Mouse (Mus musculus) kidney, postnatal 0 days (tissue): Measurements from ENCODE around the gene Fam107b. TPM values are rescaled to one million over a fixed set of nuclear protein-coding genes. Genes with fewer than 3 reads are reported as not detected.
"Not testable (repeated sequence)": the region's sequence is repeated elsewhere in the genome, so short reads cannot be mapped to it uniquely, and the experiment has no call there.

ENCODE experiments used
- ATAC-seq: fragments of 200-750 bp; cut with Nextera tagmentation; replicated peaks from 2 replicates; pipeline ENCODE4 v1.8.0; 2017; ENCODE audit warnings: low read depth, moderate number of reproducible peaks, moderate TSS enrichment, moderate library complexity; ENCODE audit not compliant: low FRiP score
- DNase-seq: peaks from one replicate; pipeline ENCODE4 v3.0.0-alpha.2; 2016; ENCODE audit warnings: low spot score
- H3K27ac ChIP-seq: fragments of 300-500 bp; sonication (generic); 2 replicates; pipeline ENCODE4 v1.5.1; 2014; ENCODE audit warnings: mild to moderate bottlenecking
- H3K27me3 ChIP-seq: fragments of 300-500 bp; sonication (generic); 2 replicates; pipeline ENCODE4 v1.6.1; 2014; ENCODE audit warnings: low read length, mixed read lengths; ENCODE audit not compliant: insufficient read depth
- H3K36me3 ChIP-seq: fragments of 300-500 bp; sonication (generic); 2 replicates; pipeline ENCODE4 v1.6.1; 2014; ENCODE audit warnings: low read length, mixed read lengths; ENCODE audit not compliant: insufficient read depth
- H3K4me1 ChIP-seq: fragments of 300-500 bp; sonication (generic); replicated peaks from 2 replicates; pipeline ENCODE4 v1.6.1; 2014; ENCODE audit warnings: antibody characterized with exemption, low read length, mixed read lengths; ENCODE audit not compliant: insufficient read depth
- H3K4me2 ChIP-seq: fragments of 300-500 bp; sonication (generic); 2 replicates; pipeline ENCODE4 v1.6.1; 2014; ENCODE audit warnings: mild to moderate bottlenecking, low read length, moderate library complexity, mixed read lengths
- H3K4me3 ChIP-seq: fragments of 300-500 bp; sonication (generic); replicated peaks from 2 replicates; pipeline ENCODE4 v1.5.1; 2014; ENCODE audit warnings: low read depth, low read length
- H3K9ac ChIP-seq: fragments of 300-500 bp; sonication (generic); 2 replicates; pipeline ENCODE4 v1.6.1; 2014; ENCODE audit warnings: low read depth, low read length
- H3K9me3 ChIP-seq: fragments of 300-500 bp; sonication (generic); replicated peaks from 2 replicates; pipeline ENCODE4 v1.6.1; 2016; ENCODE audit warnings: low read length, inconsistent platforms, mixed read lengths
- CTCF ChIP-seq: IDR thresholded peaks from 2 replicates; pipeline ENCODE4 v1.5.1; 2016; ENCODE audit warnings: antibody characterized with exemption, low read depth, mild to moderate bottlenecking, moderate library complexity
- WGBS: fragments of 180-500 bp; shearing (Covaris S2); extraction: QIAGEN DNeasy Blood & Tissue Kit; methylation state at CpG from one replicate; pipeline ENCODE4 v1.1.7; 2014; 5-methylcytosine and 5-hydroxymethylcytosine counted together
- polyA plus RNA-seq: library from polyadenylated mRNA; unstranded; fragments of >200 nt; fragmentation: Nextera tagmentation; extraction: Ambion mirVana; gene quantifications from 2 replicates; pipeline ENCODE4 v1.2.1, GENCODE M21; 2015

Fam107b gene
- polyA plus RNA-seq, 1 experiment from 2014 or later = 62.6 TPM

GRCm38 (mm10) chr2:3704311-3705162, 134.2 kb downstream of the Fam107b start:
- no peaks in the 10 kb centered on the region for H3K27me3 ChIP-seq
- no peaks in the 10 kb centered on the region for H3K9me3 ChIP-seq
- H3K4me2 ChIP-seq = no peak overlapping the region; the same call in 1 of the 2 replicates
- ATAC-seq (peak; percentile 89), DNase-seq (peak; percentile 64)
- H3K4me3 ChIP-seq = no peak overlapping the region
- no peak overlapping the region for H3K9ac ChIP-seq
- H3K4me1 ChIP-seq = 0 out of 2 replicates have a peak, but pooled peaks cover 10% of the 10 kb centered on the region
- peak overlapping the region; percentile 84 for H3K27ac ChIP-seq
- TF ChIP-seq CTCF = no peak
- 37% methylated on average over 9 of the region's 9 CpGs for WGBS
- no peaks in the 10 kb centered on the region for H3K36me3 ChIP-seq

- H3K4me1 ChIP-seq, H3K9ac ChIP-seq, H3K4me3 ChIP-seq, DNase-seq, H3K4me2 ChIP-seq, H3K9me3 ChIP-seq, H3K27me3 ChIP-seq, H3K36me3 ChIP-seq, ATAC-seq: not testable (repeated sequence)
- 27% methylated on average over 3 of the region's 3 CpGs for WGBS
- H3K27ac ChIP-seq = peak overlapping the region; percentile 84
These were observed 135.0 kb downstream of the Fam107b start for GRCm38 (mm10) chr2:3705283-3705682.

GRCm38 (mm10) chr2:3707236-3707635, 136.9 kb downstream of the Fam107b start:
- Histone ChIP-seq H3K9ac (no peak overlapping the region), H3K27me3 (no peaks in the 10 kb centered on the region), H3K4me3 (no peak overlapping the region), H3K4me2 (no peak overlapping the region), H3K4me1 (0 out of 2 replicates have a peak, but pooled peaks cover 10% of the 10 kb centered on the region), H3K27ac (no peak overlapping the region), H3K9me3 (no peaks in the 10 kb centered on the region), H3K36me3 (no peaks in the 10 kb centered on the region)
- no peak for ATAC-seq
- 93% methylated on average over 1 of the region's 1 CpGs for WGBS
- no peak for TF ChIP-seq CTCF
- DNase-seq = no peak

GRCm38 (mm10) chr2:3708621-3709020, 138.3 kb downstream of the Fam107b start:
- ATAC-seq (no peak), DNase-seq (no peak)
- H3K4me3 ChIP-seq = no peak overlapping the region
- TF ChIP-seq CTCF = no peak
- no peaks in the 10 kb centered on the region for H3K27me3 ChIP-seq
- H3K27ac ChIP-seq = no peak overlapping the region
- H3K9ac ChIP-seq = no peak overlapping the region
- H3K9me3 ChIP-seq = no peaks in the 10 kb centered on the region
- no peaks in the 10 kb centered on the region for H3K4me1 ChIP-seq
- no peak overlapping the region for H3K4me2 ChIP-seq
- H3K36me3 ChIP-seq = no peaks in the 10 kb centered on the region
- 85% methylated on average over 4 of the region's 4 CpGs for WGBS

GRCm38 (mm10) chr2:3709882-3710281, 139.6 kb downstream of the Fam107b start:
- H3K36me3 ChIP-seq = no peaks in the 10 kb centered on the region
- no peak for DNase-seq
- no peak overlapping the region for H3K27ac ChIP-seq
- H3K9me3 ChIP-seq = no peaks in the 10 kb centered on the region
- 91% methylated on average over 2 of the region's 2 CpGs for WGBS
- no peaks in the 10 kb centered on the region for H3K27me3 ChIP-seq
- no peak overlapping the region for H3K4me3 ChIP-seq
- no peaks in the 10 kb centered on the region for H3K4me1 ChIP-seq
- ATAC-seq = no peak
- no peak for TF ChIP-seq CTCF
- H3K9ac ChIP-seq = no peak overlapping the region
- no peak overlapping the region for H3K4me2 ChIP-seq

- no peak overlapping the region for H3K4me2 ChIP-seq
- peaks cover 5% of the 10 kb centered on the region; the same call in 1 of the 2 replicates for H3K4me1 ChIP-seq
- ATAC-seq = no peak
- H3K36me3 ChIP-seq = no peaks in the 10 kb centered on the region
- WGBS = 86% methylated on average over 3 of the region's 3 CpGs
- H3K27me3 ChIP-seq = no peaks in the 10 kb centered on the region
- no peak for TF ChIP-seq CTCF
- no peak overlapping the region for H3K4me3 ChIP-seq
- DNase-seq = no peak
- no peak overlapping the region for H3K9ac ChIP-seq
- no peak overlapping the region for H3K27ac ChIP-seq
- H3K9me3 ChIP-seq = no peaks in the 10 kb centered on the region
These were observed 140.2 kb downstream of the Fam107b start for GRCm38 (mm10) chr2:3710521-3710920.
